Mouse (Mus musculus) stomach, embryonic 14.5 days (tissue): Measurements from ENCODE around the gene Dnah7a. TPM values are rescaled to one million over a fixed set of nuclear protein-coding genes. Genes with fewer than 3 reads are reported as not detected.
"Not testable (repeated sequence)": the region's sequence is repeated elsewhere in the genome, so short reads cannot be mapped to it uniquely, and the experiment has no call there.

ENCODE experiments used
- ATAC-seq: fragments of 200-750 bp; cut with Nextera tagmentation; 2 replicates; pipeline ENCODE4 v1.8.0; 2017; ENCODE audit warnings: low read depth, moderate TSS enrichment; ENCODE audit not compliant: insufficient number of reproducible peaks, insufficient read depth, low FRiP score
- H3K27ac ChIP-seq: fragments of 300-500 bp; sonication (generic); 2 replicates; pipeline ENCODE4 v1.5.1; 2014; ENCODE audit warnings: mild to moderate bottlenecking, low read length, moderate library complexity, mixed read lengths
- H3K27me3 ChIP-seq: fragments of 300-500 bp; sonication (generic); 2 replicates; pipeline ENCODE4 v1.6.1; 2014; ENCODE audit warnings: low read length, control low read depth, mixed read lengths; ENCODE audit not compliant: control insufficient read depth, insufficient read depth
- H3K36me3 ChIP-seq: fragments of 300-500 bp; sonication (generic); 2 replicates; pipeline ENCODE4 v1.6.1; 2014; ENCODE audit warnings: mild to moderate bottlenecking, control low read depth, low read length, moderate library complexity, mixed read lengths; ENCODE audit not compliant: control insufficient read depth, insufficient read depth
- H3K4me1 ChIP-seq: fragments of 300-500 bp; sonication (generic); 2 replicates; pipeline ENCODE4 v1.6.1; 2014; ENCODE audit warnings: low read length, control low read depth, mixed read lengths; ENCODE audit not compliant: control insufficient read depth, insufficient read depth
- H3K4me2 ChIP-seq: fragments of 300-500 bp; sonication (generic); replicated peaks from 2 replicates; pipeline ENCODE4 v1.6.1; 2014; ENCODE audit warnings: low read depth, low read length, control low read depth
- H3K4me3 ChIP-seq: fragments of 300-500 bp; sonication (generic); 2 replicates; pipeline ENCODE4 v1.5.1; 2014; ENCODE audit warnings: low read depth, low read length, control low read depth
- H3K9ac ChIP-seq: fragments of 300-500 bp; sonication (generic); replicated peaks from 2 replicates; pipeline ENCODE4 v1.6.1; 2014; ENCODE audit warnings: low read depth, mild to moderate bottlenecking, control low read depth, low read length, moderate library complexity, mixed read lengths
- H3K9me3 ChIP-seq: fragments of 300-500 bp; sonication (generic); 2 replicates; pipeline ENCODE4 v1.6.1; 2016; ENCODE audit warnings: low read depth, low read length, control low read depth; ENCODE audit not compliant: control insufficient read depth
- WGBS: fragments of 180-500 bp; shearing (Covaris S2); extraction: QIAGEN DNeasy Blood & Tissue Kit; methylation state at CpG from one replicate; pipeline ENCODE4 v1.1.7; 2014; 5-methylcytosine and 5-hydroxymethylcytosine counted together
- polyA plus RNA-seq: library from polyadenylated mRNA; unstranded; fragments of >200 nt; fragmentation: Nextera tagmentation; extraction: Ambion mirVana; gene quantifications from 2 replicates; pipeline ENCODE4 v1.2.1, GENCODE M21; 2014

Dnah7a gene
- polyA plus RNA-seq, 1 experiment from 2014 or later = 1.2 TPM

- Histone ChIP-seq H3K4me2 (no peak overlapping the region), H3K4me3 (no peak overlapping the region), H3K9me3 (no peaks in the 10 kb centered on the region), H3K9ac (no peak overlapping the region), H3K27ac (no peak overlapping the region), H3K36me3 (no peaks in the 10 kb centered on the region), H3K27me3 (no peaks in the 10 kb centered on the region), H3K4me1 (no peaks in the 10 kb centered on the region)
- 90% methylated on average over 4 of the region's 4 CpGs for WGBS
- ATAC-seq = no peak
These were observed 34.3 kb upstream of the Dnah7a start for GRCm38 (mm10) chr1:53740777-53741336.

GRCm38 (mm10) chr1:53740077-53740776 is 33.6 kb upstream of the Dnah7a start:
- not testable (repeated sequence) for H3K4me2 ChIP-seq, H3K27ac ChIP-seq, H3K4me1 ChIP-seq, H3K36me3 ChIP-seq, H3K4me3 ChIP-seq, H3K27me3 ChIP-seq, H3K9ac ChIP-seq, H3K9me3 ChIP-seq, ATAC-seq
- 53% methylated on average over 3 of the region's 4 CpGs for WGBS

GRCm38 (mm10) chr1:53736583-53736982 is 30.0 kb upstream of the Dnah7a start:
- Histone ChIP-seq H3K9ac (no peak overlapping the region), H3K4me1 (no peaks in the 10 kb centered on the region), H3K27ac (no peak overlapping the region), H3K9me3 (no peaks in the 10 kb centered on the region), H3K4me3 (no peak overlapping the region), H3K4me2 (no peak overlapping the region), H3K36me3 (no peaks in the 10 kb centered on the region), H3K27me3 (no peaks in the 10 kb centered on the region)
- WGBS = 87% methylated on average over 3 of the region's 3 CpGs
- no peak for ATAC-seq

- Histone ChIP-seq H3K9ac (no peak overlapping the region), H3K4me2 (no peak overlapping the region), H3K9me3 (no peaks in the 10 kb centered on the region), H3K27me3 (no peaks in the 10 kb centered on the region), H3K4me1 (no peaks in the 10 kb centered on the region), H3K36me3 (no peaks in the 10 kb centered on the region), H3K4me3 (no peak overlapping the region), H3K27ac (no peak overlapping the region)
- 41% methylated on average over 5 of the region's 5 CpGs for WGBS
- no peak for ATAC-seq
These were observed 22.1 kb upstream of the Dnah7a start for GRCm38 (mm10) chr1:53728489-53729225.

- H3K4me2 ChIP-seq = no peak overlapping the region
- no peak overlapping the region for H3K4me3 ChIP-seq
- H3K36me3 ChIP-seq = no peaks in the 10 kb centered on the region
- no peak overlapping the region for H3K27ac ChIP-seq
- 94% methylated on average over 2 of the region's 2 CpGs for WGBS
- no peaks in the 10 kb centered on the region for H3K27me3 ChIP-seq
- H3K9me3 ChIP-seq = no peaks in the 10 kb centered on the region
- no peaks in the 10 kb centered on the region for H3K4me1 ChIP-seq
- ATAC-seq = no peak
- H3K9ac ChIP-seq = no peak overlapping the region
These were observed 20.3 kb upstream of the Dnah7a start for GRCm38 (mm10) chr1:53726883-53727282.

- Histone ChIP-seq H3K9me3 (no peaks in the 10 kb centered on the region), H3K4me1 (no peaks in the 10 kb centered on the region), H3K27me3 (no peaks in the 10 kb centered on the region), H3K27ac (no peak overlapping the region), H3K4me3 (no peak overlapping the region), H3K4me2 (no peak overlapping the region), H3K36me3 (no peaks in the 10 kb centered on the region), H3K9ac (no peak overlapping the region)
- no peak for ATAC-seq
These were observed 14.8 kb upstream of the Dnah7a start for GRCm38 (mm10) chr1:53721353-53721752.

GRCm38 (mm10) chr1:53720601-53721351 is 14.2 kb upstream of the Dnah7a start:
- 61% methylated on average over 5 of the region's 5 CpGs for WGBS
- Histone ChIP-seq H3K4me2 (no peak overlapping the region), H3K36me3 (no peaks in the 10 kb centered on the region), H3K4me1 (no peaks in the 10 kb centered on the region), H3K9me3 (no peaks in the 10 kb centered on the region), H3K27me3 (no peaks in the 10 kb centered on the region), H3K27ac (no peak overlapping the region), H3K4me3 (no peak overlapping the region), H3K9ac (no peak overlapping the region)
- 0 out of 2 replicates have a peak, but pooled peaks have one; percentile 46 for ATAC-seq

GRCm38 (mm10) chr1:53715966-53716515 is 9.5 kb upstream of the Dnah7a start:
- Histone ChIP-seq H3K9me3 (no peaks in the 10 kb centered on the region), H3K4me3 (no peak overlapping the region), H3K36me3 (no peaks in the 10 kb centered on the region), H3K4me2 (no peak overlapping the region), H3K27ac (no peak overlapping the region), H3K27me3 (no peaks in the 10 kb centered on the region), H3K4me1 (no peaks in the 10 kb centered on the region), H3K9ac (no peak overlapping the region)
- WGBS = 67% methylated on average over 1 of the region's 1 CpGs
- no peak for ATAC-seq
